Mouse (Mus musculus) cerebellum, adult 2 months (tissue): ENCODE data around the gene Cbx6. TPM values are rescaled to one million over a fixed set of nuclear protein-coding genes. Genes with fewer than 3 reads are reported as not detected.

ENCODE experiments used
- DNase-seq, 2 experiments: peaks; one replicate each; pipeline ENCODE4 v3.0.0; 2021
- H3K27ac ChIP-seq: fragments of 200-500 bp; 2 replicates; pipeline ENCODE4 v1.5.1; 2012; ENCODE audit warnings: low read length, control low read depth, inconsistent platforms; ENCODE audit not compliant: insufficient read depth
- H3K27me3 ChIP-seq: fragments of 200-500 bp; 2 replicates; pipeline ENCODE4 v1.6.1; 2012; ENCODE audit warnings: inconsistent platforms, mild to moderate bottlenecking, low read length, moderate library complexity; ENCODE audit not compliant: control insufficient read depth, insufficient read depth
- H3K4me1 ChIP-seq: fragments of 200-500 bp; 2 replicates; pipeline ENCODE4 v1.6.1; 2011; ENCODE audit warnings: low read length; ENCODE audit not compliant: control insufficient read depth, insufficient read depth
- H3K4me3 ChIP-seq: fragments of 200-500 bp; replicated peaks from 2 replicates; pipeline ENCODE3; 2011; ENCODE audit warnings: mild to moderate bottlenecking, low read depth, low read length, control low read depth; ENCODE audit not compliant: insufficient read depth
- CTCF ChIP-seq: fragments of 200-500 bp; IDR thresholded peaks from 2 replicates; pipeline ENCODE4 v1.5.1; 2011; ENCODE audit warnings: low read depth, mild to moderate bottlenecking, control low read depth, low read length, moderate library complexity, borderline replicate concordance; ENCODE audit not compliant: insufficient read depth
- POLR2A ChIP-seq: fragments of 200-500 bp; IDR thresholded peaks from 2 replicates; pipeline ENCODE4 v1.6.1; 2011; ENCODE audit warnings: low read length, control low read depth, borderline replicate concordance; ENCODE audit not compliant: insufficient read depth
- WGBS: fragments of 180-500 bp; shearing (Covaris S2); methylation state at CpG from one replicate; pipeline ENCODE4 v1.1.7; 2018; 5-methylcytosine and 5-hydroxymethylcytosine counted together
- polyA plus RNA-seq: library from polyadenylated mRNA; depleted of rRNA; stranded (reverse); fragments of >200 nt; gene quantifications from 2 replicates; pipeline ENCODE4 v1.2.3, GENCODE M21; 2012

Gene Cbx6
- polyA plus RNA-seq, 1 experiment: 183 TPM

DNA sequence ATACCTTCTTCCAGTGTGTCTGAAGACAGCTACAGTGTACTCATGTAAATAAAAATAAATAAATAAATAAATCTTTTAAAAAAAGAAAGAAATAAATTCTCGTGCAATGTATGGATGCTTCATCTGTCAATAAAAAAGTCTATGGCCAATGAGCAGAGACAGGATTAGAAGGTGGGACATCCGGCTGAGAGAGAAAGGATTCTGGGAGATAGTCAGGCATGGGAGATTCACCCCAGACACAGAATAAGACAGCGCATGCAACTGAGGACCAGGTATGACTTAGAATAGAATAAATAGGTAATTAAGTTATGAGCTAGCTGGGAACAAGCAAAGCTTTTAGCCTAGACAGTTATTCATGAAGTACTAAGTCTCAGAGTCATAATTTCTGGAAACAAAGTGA, 8.5 kb upstream of the Cbx6 start:
- no peak for TF ChIP-seq CTCF
- TF ChIP-seq POLR2A: no peak
- H3K27ac ChIP-seq: no peak overlapping the region
- no peak overlapping the region for H3K4me3 ChIP-seq
- no peaks in the 10 kb centered on the region for H3K27me3 ChIP-seq
- DNase-seq: no peak
- peaks cover 7% of the 10 kb centered on the region; the same call in 1 of the 2 replicates for H3K4me1 ChIP-seq
- 89% methylated on average over 3 of the region's 3 CpGs for WGBS

DNA sequence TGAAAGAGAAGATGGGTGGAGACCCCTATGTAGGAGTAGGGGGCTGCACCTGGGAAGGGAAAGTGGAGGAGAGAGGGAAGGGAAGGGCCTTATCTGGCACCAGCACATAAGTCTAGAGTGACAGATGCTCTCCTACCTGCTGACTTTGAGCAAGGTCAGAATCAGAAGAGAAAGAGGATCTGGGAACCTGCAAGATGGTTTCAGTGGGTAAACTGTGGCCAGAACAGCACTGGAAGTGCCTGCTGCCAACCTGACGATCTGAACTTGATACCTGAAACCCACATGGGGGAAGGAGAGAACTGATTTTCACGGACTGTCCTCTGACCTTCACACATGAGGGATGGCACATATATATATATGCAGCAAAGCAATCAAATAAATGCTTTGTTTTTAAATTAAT, 5.8 kb upstream of the Cbx6 start:
- no peaks in the 10 kb centered on the region for H3K4me1 ChIP-seq
- TF ChIP-seq POLR2A (no peak), CTCF (no peak)
- no peak overlapping the region for H3K4me3 ChIP-seq
- no peak overlapping the region for H3K27ac ChIP-seq
- H3K27me3 ChIP-seq: no peaks in the 10 kb centered on the region
- 78% methylated on average over 2 of the region's 2 CpGs for WGBS
- no peak for DNase-seq

DNA sequence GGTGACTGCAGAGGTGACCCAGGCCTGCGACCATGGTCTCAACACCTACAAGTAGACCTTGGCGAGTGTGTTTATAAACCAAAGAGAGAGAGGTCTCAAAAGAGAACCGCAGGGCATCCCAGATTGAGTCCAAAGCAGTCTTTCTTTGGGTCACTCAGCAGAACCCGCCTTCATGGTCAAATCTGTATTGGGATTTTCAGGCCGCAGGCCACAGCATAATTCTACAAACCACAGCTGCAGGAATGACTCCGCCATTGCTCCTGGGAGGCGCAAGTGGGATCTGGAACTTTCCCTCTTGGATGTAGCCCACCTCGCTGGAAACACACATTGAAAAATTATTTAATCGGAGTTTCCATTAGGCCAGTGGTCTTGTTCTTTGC, 383 bp upstream of the Cbx6 start:
- TF ChIP-seq POLR2A (no peak), CTCF (no peak)
- Histone ChIP-seq H3K4me3 (peak overlapping the region; percentile 64), H3K27ac (peak overlapping the region; percentile 73), H3K27me3 (no peaks in the 10 kb centered on the region), H3K4me1 (peaks cover 12% of the 10 kb centered on the region; the same call in 1 of the 2 replicates)
- no peak for DNase-seq
- 52% methylated on average over 9 of the region's 9 CpGs for WGBS

DNA sequence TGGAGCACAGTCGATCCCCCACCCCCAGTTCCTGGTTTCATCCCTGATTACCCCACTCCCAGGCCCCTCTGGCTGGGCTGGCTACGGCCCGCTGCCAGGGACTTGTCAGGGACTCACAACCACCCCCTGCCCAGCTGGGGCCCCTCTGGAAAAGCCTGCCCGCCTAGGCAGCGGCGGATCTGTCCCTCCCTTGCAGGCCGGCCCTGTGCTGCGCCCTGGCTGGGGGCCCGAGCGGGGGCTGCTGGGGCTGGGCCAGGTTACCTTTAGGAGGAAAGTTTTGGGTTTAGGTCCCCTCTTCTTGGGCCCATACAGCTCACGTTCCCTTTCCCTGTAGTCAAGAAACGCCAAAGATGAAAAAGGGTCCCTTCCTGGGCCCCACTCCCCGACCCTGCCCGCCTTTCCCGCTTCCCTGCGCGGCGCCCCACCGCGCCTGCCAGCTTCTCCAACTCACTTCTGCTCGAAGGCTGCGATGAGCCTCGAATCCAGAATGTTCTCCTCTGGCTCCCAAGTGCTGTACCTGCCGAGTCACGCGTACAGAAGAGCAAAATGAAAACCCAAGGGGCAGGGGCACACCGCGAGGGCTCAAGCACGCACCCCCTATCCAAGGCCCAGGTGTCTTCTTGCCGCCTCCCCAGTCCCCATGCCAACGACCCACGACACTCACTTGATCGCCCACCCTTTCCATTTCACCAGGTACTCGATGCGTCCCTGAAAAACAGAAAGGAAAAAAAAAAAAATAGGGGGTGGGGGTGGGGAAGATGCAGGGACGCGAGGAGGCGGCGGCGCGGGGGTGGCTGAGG, 1.0 kb downstream of the Cbx6 start:
- WGBS: under 1% methylated on average over 41 of the region's 41 CpGs
- TF ChIP-seq POLR2A (no peak), CTCF (no peak)
- peak overlapping the region; percentile 85 for H3K27ac ChIP-seq
- H3K4me3 ChIP-seq: peak overlapping the region; percentile 96
- peak; percentile 59 to 68 for DNase-seq
- H3K27me3 ChIP-seq: no peaks in the 10 kb centered on the region
- peaks cover 22% of the 10 kb centered on the region; the same call in 1 of the 2 replicates for H3K4me1 ChIP-seq

DNA sequence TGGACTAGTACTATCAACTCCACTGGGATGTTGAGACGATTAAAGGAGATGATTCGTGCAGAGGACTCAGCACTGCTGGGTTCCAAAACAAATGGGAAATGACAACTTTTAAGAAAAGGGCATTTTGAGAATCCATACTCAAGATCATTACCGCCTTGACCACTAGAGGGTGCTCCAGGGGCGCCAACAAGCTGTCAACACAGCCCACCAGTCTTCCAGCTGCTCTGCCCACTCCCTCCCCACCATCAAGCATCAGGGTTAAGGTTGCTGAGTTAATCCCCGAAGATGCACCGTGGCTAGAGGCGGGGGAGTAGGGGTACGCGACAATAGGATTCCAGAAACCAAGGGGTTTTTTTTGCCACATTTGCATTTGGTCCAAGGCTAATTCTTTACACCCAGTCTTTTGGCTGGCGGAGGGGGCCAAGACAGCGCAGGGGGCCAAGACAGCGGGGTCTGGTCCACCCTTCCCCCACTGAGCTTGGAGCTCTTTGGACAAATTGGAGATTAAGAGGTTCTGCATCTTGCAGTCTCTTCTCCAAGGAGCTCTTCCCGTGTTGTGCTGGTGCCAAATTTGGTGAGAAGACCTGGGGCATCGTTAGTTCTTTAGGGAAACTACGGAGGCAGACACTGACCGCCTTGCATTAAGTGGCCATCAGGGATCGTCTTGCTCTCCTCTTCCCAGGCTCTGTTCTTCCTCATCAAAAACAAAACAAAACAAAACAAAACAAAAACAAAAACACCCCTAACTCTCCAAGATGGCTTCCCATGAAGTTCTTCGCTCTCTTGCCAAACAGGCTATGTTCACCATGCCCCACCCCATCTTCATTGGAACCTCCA, 2.2 kb downstream of the Cbx6 start:
- WGBS: 5% methylated on average over 18 of the region's 18 CpGs
- H3K27me3 ChIP-seq: no peaks in the 10 kb centered on the region
- H3K4me3 ChIP-seq: peak overlapping the region; percentile 96
- H3K4me1 ChIP-seq: peaks cover 33% of the 10 kb centered on the region
- peak; percentile 74 to 77 for DNase-seq
- 0 out of 2 replicates have a peak overlapping the region, but pooled peaks have one; percentile 1 for H3K27ac ChIP-seq
- TF ChIP-seq CTCF: peak; percentile 83
- TF ChIP-seq POLR2A: no peak

DNA sequence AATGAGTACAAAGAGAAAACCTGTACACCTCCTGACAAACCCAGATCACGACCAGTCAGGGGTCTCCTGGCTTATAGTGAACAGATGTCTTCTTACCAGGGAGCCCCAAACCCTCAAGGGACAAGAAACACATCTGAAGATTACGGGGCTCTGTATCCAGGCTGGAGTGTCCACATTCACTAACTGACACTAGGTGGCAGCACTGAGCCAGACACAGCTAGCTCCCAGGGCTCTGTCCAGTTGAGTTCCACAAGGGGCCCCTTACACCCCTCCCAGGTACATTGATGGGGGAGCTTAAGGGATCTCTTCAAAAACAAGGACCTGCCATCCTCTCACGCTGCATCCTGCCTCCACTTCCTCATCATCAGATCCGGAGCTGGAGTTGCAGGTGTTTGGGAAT, 4.1 kb downstream of the Cbx6 start:
- no peak overlapping the region for H3K4me3 ChIP-seq

DNA sequence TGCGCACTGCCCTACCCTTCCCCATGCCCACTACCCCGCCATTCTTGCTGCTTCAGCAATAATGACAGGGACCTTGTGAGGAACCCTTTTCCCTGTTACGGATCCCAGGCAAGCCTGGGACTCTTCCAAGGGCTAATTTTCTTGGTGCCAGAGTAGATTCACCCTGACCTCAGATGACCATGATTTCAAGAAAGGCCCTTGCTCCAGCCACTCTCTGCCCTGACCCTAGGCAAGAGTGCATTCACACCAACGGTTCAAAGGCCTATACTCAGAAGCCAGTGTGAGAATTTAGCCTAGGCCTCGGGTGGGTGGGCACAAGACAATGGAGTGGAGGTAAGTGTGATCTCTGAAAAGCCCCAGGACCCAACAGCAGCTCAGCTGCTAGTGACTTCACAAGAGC, 5.1 kb downstream of the Cbx6 start:
- DNase-seq: no peak
- Histone ChIP-seq H3K27me3 (no peaks in the 10 kb centered on the region), H3K27ac (no peak overlapping the region), H3K4me1 (peaks cover 57% of the 10 kb centered on the region), H3K4me3 (no peak overlapping the region)
- TF ChIP-seq CTCF: no peak
- TF ChIP-seq POLR2A: no peak
- 70% methylated on average over 5 of the region's 5 CpGs for WGBS

More for the DNA sequence above, 4.1 kb downstream of the Cbx6 start:
- WGBS: 7% methylated on average over 4 of the region's 4 CpGs
- Histone ChIP-seq H3K27ac (no peak overlapping the region), H3K27me3 (no peaks in the 10 kb centered on the region), H3K4me1 (peaks cover 50% of the 10 kb centered on the region)
- peak; percentile 92 for TF ChIP-seq CTCF
- TF ChIP-seq POLR2A: 0 out of 2 replicates have a peak, but pooled peaks have one; percentile 7
- DNase-seq: peak; percentile 82 to 84
